Mouse (Mus musculus) layer of hippocampus, adult 2 months (tissue): ENCODE results near the gene Qk. TPM values are rescaled to one million over a fixed set of nuclear protein-coding genes. Genes with fewer than 3 reads are reported as not detected.

ENCODE experiments used
- DNase-seq, 2 experiments: peaks; one replicate each; pipeline ENCODE4 v3.0.0; 2022; ENCODE audit warnings: low spot score in 2 of 2
- H3K27ac ChIP-seq: fragments of 200-600 bp; 2 replicates; pipeline ENCODE4 v1.8.1; 2022
- H3K4me3 ChIP-seq: fragments of 200-600 bp; 2 replicates; pipeline ENCODE4 v1.8.1; 2022; ENCODE audit warnings: mild to moderate bottlenecking
- CTCF ChIP-seq: fragments of 200-600 bp; conservative IDR thresholded peaks from 2 replicates; pipeline ENCODE4 v1.8.1; 2022; ENCODE audit warnings: antibody characterized with exemption, mild to moderate bottlenecking, moderate library complexity
- total RNA-seq, 2 experiments: library from RNA; stranded (reverse); gene quantifications; 2 replicates each; pipeline ENCODE4 v1.2.3; 2021

The Qk gene
- total RNA-seq, 2 experiments from 2014 or later = 364 to 385 TPM

GRCm38 (mm10) chr17:10195703-10196102 is 124.0 kb downstream of the Qk start:
- Histone ChIP-seq H3K4me3 (no peak overlapping the region), H3K27ac (no peak overlapping the region)
- no peak for DNase-seq
- no peak for TF ChIP-seq CTCF

GRCm38 (mm10) chr17:10190857-10191256 is 128.8 kb downstream of the Qk start:
- no peak for DNase-seq
- no peak overlapping the region for H3K4me3 ChIP-seq
- no peak overlapping the region for H3K27ac ChIP-seq
- no peak for TF ChIP-seq CTCF

- Histone ChIP-seq H3K27ac (peak overlapping the region; percentile 80), H3K4me3 (no peak overlapping the region)
- TF ChIP-seq CTCF = no peak
- DNase-seq = no peak
Measured at GRCm38 (mm10) chr17:10188481-10188880, 131.2 kb downstream of the Qk start.

DNA sequence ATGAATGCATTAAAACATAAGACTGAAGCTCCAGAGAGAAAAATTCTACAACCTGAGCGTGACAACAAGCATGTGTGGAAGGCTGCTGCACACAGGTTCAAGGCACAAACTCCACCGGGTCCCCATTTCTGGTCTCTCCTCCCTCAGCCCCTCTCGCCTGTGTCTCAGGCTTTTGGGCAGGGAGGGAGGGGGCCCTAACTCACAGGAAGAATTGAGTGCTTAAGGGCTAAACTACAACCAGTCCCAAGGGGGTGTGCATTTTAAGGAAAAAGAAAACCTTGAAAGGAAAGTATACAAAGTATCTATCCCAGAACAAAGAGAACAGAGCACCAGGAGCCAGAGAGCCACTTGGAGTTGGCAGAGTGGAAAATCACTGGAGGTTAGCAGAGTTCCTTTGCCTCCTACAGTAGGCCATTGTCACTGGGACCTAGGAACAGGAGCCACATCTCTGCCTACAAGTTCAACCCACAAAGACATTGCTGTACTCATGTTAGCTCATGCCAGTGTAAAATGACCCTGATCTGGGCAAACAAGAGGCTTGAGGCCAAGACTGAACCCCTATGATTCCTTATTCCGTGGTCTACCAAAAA is 132.1 kb downstream of the Qk start:
- TF ChIP-seq CTCF = no peak
- H3K4me3 ChIP-seq = no peak overlapping the region
- DNase-seq = no peak
- H3K27ac ChIP-seq = peak overlapping the region; percentile 80

GRCm38 (mm10) chr17:10181761-10182160 is 137.9 kb downstream of the Qk start:
- no peak for TF ChIP-seq CTCF
- DNase-seq = no peak
- Histone ChIP-seq H3K27ac (no peak overlapping the region), H3K4me3 (no peak overlapping the region)

- TF ChIP-seq CTCF = no peak
- H3K4me3 ChIP-seq = no peak overlapping the region
- no peak for DNase-seq
- H3K27ac ChIP-seq = no peak overlapping the region
Measured at GRCm38 (mm10) chr17:10177096-10177495, 142.6 kb downstream of the Qk start.

- Histone ChIP-seq H3K4me3 (no peak overlapping the region), H3K27ac (peak overlapping the region; percentile 32; the same call in 1 of the 2 replicates)
- TF ChIP-seq CTCF = no peak
- no peak for DNase-seq
Measured at GRCm38 (mm10) chr17:10161258-10161657, 158.4 kb downstream of the Qk start.

DNA sequence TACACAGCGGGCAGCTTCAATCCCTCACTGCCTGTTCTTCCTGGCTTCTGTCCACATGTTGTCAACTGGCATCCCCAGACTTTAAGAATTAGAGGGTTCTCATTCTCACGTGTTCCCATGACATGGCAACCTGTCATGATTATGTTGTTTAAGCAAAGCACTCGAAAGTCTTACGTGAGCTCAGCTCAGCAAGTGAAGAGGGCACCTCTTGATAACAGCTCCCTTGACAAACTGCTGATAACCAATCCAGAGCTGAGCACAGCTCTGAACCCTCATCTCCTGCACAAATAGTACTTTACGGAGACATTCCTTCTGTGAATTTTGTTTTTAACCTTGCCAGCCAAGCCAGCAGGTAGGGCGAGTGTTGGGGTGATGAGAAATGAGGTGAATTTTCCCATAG is 159.2 kb downstream of the Qk start:
- no peak overlapping the region for H3K4me3 ChIP-seq
- no peak for TF ChIP-seq CTCF
- no peak for DNase-seq
- no peak overlapping the region for H3K27ac ChIP-seq

- Histone ChIP-seq H3K27ac (no peak overlapping the region), H3K4me3 (no peak overlapping the region)
- TF ChIP-seq CTCF = no peak
- no peak for DNase-seq
Measured at GRCm38 (mm10) chr17:10152808-10153413, 166.7 kb downstream of the Qk start.
